ENCODE assay signal across 8 mouse cellular contexts in the genomic region with DNA sequence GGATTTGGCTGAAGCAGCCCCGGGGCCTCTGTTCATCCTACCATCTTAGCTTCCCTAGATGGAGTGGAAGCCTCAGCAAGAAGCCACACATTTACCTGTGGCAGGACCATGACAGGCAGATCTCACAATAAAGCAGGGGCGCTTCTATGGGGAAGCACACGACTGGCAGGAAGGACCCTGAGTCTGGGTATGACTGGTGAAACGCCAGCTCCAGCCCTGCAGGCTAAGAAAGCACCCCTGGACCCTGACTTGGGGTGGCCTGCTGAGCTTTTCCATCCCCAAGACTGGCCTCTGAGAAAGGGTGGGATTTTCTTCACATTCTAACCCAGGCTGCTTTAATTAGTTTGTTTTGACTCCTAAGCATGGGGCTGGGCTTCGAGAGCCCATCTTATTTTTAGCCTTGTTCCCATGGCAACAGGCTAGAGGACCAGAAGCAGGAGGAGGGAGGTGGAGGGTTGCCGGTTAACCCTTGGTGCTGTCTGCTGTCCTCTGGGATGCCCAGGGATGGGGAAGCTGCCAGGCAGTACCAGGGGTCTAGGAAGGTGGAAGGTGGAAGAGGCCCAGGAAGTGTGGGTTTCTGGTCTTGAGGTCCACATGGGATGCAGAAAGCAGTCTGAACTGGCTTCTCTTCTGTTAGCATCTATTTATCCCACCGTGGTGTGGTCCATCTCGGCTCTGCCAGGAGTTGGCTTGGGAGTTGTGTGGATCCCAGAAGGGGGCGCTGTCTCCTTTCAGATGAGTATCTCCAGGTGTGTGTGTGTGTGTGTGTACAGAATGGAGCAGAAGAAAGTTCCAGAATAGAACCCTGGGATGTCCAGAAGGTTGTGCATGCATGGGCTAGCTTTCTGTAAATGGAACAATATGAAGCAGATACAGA.
DNase-seq lines count a peak whose midpoint lies in the region; ATAC-seq and TF ChIP-seq lines count a peak whose summit lies in the region.

No protein-coding gene starts in this region.

- no peaks in the 10 kb centered on the region for H3K9me3 ChIP-seq in hindbrain, embryonic 16.5 days (ENCODE audit: control insufficient read depth, low read length)
- H3K9me3 ChIP-seq in midbrain, embryonic 16.5 days (replicated peaks; ENCODE audit: control insufficient read depth, low read length, poor library complexity, severe bottlenecking): no peaks in the 10 kb centered on the region

- no peak overlapping the region for H3K27ac ChIP-seq in kidney, adult 2 months (ENCODE audit: insufficient read depth, low read depth, low read length)
- peak overlapping the region; percentile 65 for H3K27ac ChIP-seq in hindbrain, embryonic 16.5 days (ENCODE audit: low read depth, low read length)
- H3K27ac ChIP-seq in midbrain, embryonic 16.5 days (ENCODE audit: low read length): peak overlapping the region; percentile 65

- peak; percentile 80 for TF ChIP-seq CTCF in kidney, adult 2 months (conservative IDR thresholded peaks at IDR 0.05; ENCODE audit: insufficient read depth, insufficient read length, low read depth, low read length)

- peak; percentile 61 for DNase-seq in kidney, adult 2 months
- no peak for DNase-seq in kidney, adult 11 months
- peak; percentile 37 for DNase-seq in cerebellum, adult 8-10 months
- peak; percentile 79 to 91 for DNase-seq in left cerebral cortex, postnatal 10 days (ENCODE audit: extremely low spot score in 1 of 2, low spot score in 2 of 2)
- peak; percentile 81 for DNase-seq in thymus, postnatal 4 days

- 30% methylated on average over 9 of the region's 9 CpGs for WGBS in kidney, adult 2 months
- WGBS in hindbrain, embryonic 16.5 days: 14% methylated on average over 9 of the region's 9 CpGs
- WGBS in midbrain, embryonic 16.5 days: 13% methylated on average over 9 of the region's 9 CpGs

- no peaks in the 10 kb centered on the region for H3K4me1 ChIP-seq in kidney, adult 2 months (ENCODE audit: control insufficient read depth, insufficient read depth, low read length)
- peaks cover 7% of the 10 kb centered on the region for H3K4me1 ChIP-seq in hindbrain, embryonic 16.5 days (ENCODE audit: control insufficient read depth, insufficient read depth, low read depth, low read length)
- H3K4me1 ChIP-seq in midbrain, embryonic 16.5 days (ENCODE audit: control insufficient read depth, insufficient read depth, low read length): peaks cover 17% of the 10 kb centered on the region

- H3K36me3 ChIP-seq in kidney, adult 2 months (ENCODE audit: control insufficient read depth, insufficient read depth, low read length): no peaks in the 10 kb centered on the region
- H3K36me3 ChIP-seq in hindbrain, embryonic 16.5 days (ENCODE audit: control insufficient read depth, insufficient read depth, low read length): no peaks in the 10 kb centered on the region
- H3K36me3 ChIP-seq in midbrain, embryonic 16.5 days (ENCODE audit: control insufficient read depth, insufficient read depth, low read length): no peaks in the 10 kb centered on the region

- no peaks in the 10 kb centered on the region for H3K27me3 ChIP-seq in kidney, adult 2 months (replicated peaks; ENCODE audit: control insufficient read depth, insufficient read depth, low read length)
- H3K27me3 ChIP-seq in hindbrain, embryonic 16.5 days (replicated peaks; ENCODE audit: control insufficient read depth, insufficient read depth, low read length): no peaks in the 10 kb centered on the region
- H3K27me3 ChIP-seq in midbrain, embryonic 16.5 days (ENCODE audit: control insufficient read depth, insufficient read depth, low read depth, low read length): no peaks in the 10 kb centered on the region

- H3K4me2 ChIP-seq in hindbrain, embryonic 16.5 days (ENCODE audit: low read length): peak overlapping the region; percentile 27
- peak overlapping the region; percentile 26 for H3K4me2 ChIP-seq in midbrain, embryonic 16.5 days (ENCODE audit: low read length)

- TF ChIP-seq POLR2A in kidney, adult 2 months (IDR thresholded peaks at IDR 0.05; ENCODE audit: low read depth, low read length): no peak

- intact Hi-C loops in left cerebral cortex, postnatal 10 days (cut with DNase I): loop anchor here (2.0 to 10.0 kb wide), 2 partner anchors 70 to 198 kb away; no protein-coding TSS in a partner anchor

- no peak overlapping the region for H3K4me3 ChIP-seq in kidney, adult 2 months (ENCODE audit: insufficient read depth, low read depth, low read length)
- H3K4me3 ChIP-seq in hindbrain, embryonic 16.5 days (ENCODE audit: low read length): no peak overlapping the region
- no peak overlapping the region for H3K4me3 ChIP-seq in midbrain, embryonic 16.5 days (ENCODE audit: low read depth, low read length)

- H3K9ac ChIP-seq in hindbrain, embryonic 16.5 days (ENCODE audit: low read depth, low read length): no peak overlapping the region
- H3K9ac ChIP-seq in midbrain, embryonic 16.5 days (ENCODE audit: low read depth, low read length): no peak overlapping the region; the same call in 1 of the 2 replicates

- ATAC-seq in frontal cortex, adult (ENCODE audit: low TSS enrichment): peak; percentile 71
- ATAC-seq in hindbrain, embryonic 16.5 days: peak; percentile 80
- peak; percentile 88 for ATAC-seq in midbrain, embryonic 16.5 days
